Mouse (Mus musculus) intestine, embryonic 16.5 days (tissue): ENCODE data around the gene Mta1. TPM values are rescaled to one million over a fixed set of nuclear protein-coding genes. Genes with fewer than 3 reads are reported as not detected.
A peak's percentile ranks its signal among the peaks of the same experiment; 100 is the strongest.

Experiments used
- ATAC-seq: fragments of 200-750 bp; cut with Nextera tagmentation; 2 replicates; pipeline ENCODE4 v1.8.0; 2017; ENCODE audit warnings: moderate TSS enrichment, moderate library complexity
- H3K27ac ChIP-seq: fragments of 300-500 bp; sonication (generic); 2 replicates; pipeline ENCODE4 v1.5.1; 2014; ENCODE audit warnings: mild to moderate bottlenecking, low read length
- H3K27me3 ChIP-seq: fragments of 300-500 bp; sonication (generic); replicated peaks from 2 replicates; pipeline ENCODE4 v1.6.1; 2014; ENCODE audit warnings: low read length, control low read depth, mixed read lengths; ENCODE audit not compliant: control insufficient read depth, insufficient read depth
- H3K36me3 ChIP-seq: fragments of 300-500 bp; sonication (generic); 2 replicates; pipeline ENCODE4 v1.6.1; 2014; ENCODE audit warnings: low read length, control low read depth; ENCODE audit not compliant: control insufficient read depth, insufficient read depth
- H3K4me1 ChIP-seq: fragments of 300-500 bp; sonication (generic); 2 replicates; pipeline ENCODE4 v1.6.1; 2014; ENCODE audit warnings: low read length, control low read depth, mixed read lengths; ENCODE audit not compliant: control insufficient read depth, insufficient read depth
- H3K4me2 ChIP-seq: fragments of 300-500 bp; sonication (generic); 2 replicates; pipeline ENCODE4 v1.6.1; 2014; ENCODE audit warnings: low read depth, low read length, control low read depth
- H3K4me3 ChIP-seq: fragments of 300-500 bp; sonication (generic); 2 replicates; pipeline ENCODE4 v1.5.1; 2014; ENCODE audit warnings: mild to moderate bottlenecking, low read length
- H3K9ac ChIP-seq: fragments of 300-500 bp; sonication (generic); 2 replicates; pipeline ENCODE4 v1.6.1; 2014; ENCODE audit warnings: low read depth, low read length
- H3K9me3 ChIP-seq: fragments of 300-500 bp; sonication (generic); 2 replicates; pipeline ENCODE4 v1.6.1; 2016; ENCODE audit warnings: low read length, control low read depth; ENCODE audit not compliant: control insufficient read depth
- WGBS: fragments of 180-500 bp; shearing (Covaris S2); extraction: QIAGEN DNeasy Blood & Tissue Kit; methylation state at CpG from one replicate; pipeline ENCODE4 v1.1.7; 2014; 5-methylcytosine and 5-hydroxymethylcytosine counted together
- polyA plus RNA-seq: library from polyadenylated mRNA; unstranded; fragments of >200 nt; fragmentation: Nextera tagmentation; extraction: Ambion mirVana; gene quantifications from 2 replicates; pipeline ENCODE4 v1.2.1, GENCODE M21; 2015

The Mta1 gene
- 8.0 TPM in 2 replicates for polyA plus RNA-seq

DNA sequence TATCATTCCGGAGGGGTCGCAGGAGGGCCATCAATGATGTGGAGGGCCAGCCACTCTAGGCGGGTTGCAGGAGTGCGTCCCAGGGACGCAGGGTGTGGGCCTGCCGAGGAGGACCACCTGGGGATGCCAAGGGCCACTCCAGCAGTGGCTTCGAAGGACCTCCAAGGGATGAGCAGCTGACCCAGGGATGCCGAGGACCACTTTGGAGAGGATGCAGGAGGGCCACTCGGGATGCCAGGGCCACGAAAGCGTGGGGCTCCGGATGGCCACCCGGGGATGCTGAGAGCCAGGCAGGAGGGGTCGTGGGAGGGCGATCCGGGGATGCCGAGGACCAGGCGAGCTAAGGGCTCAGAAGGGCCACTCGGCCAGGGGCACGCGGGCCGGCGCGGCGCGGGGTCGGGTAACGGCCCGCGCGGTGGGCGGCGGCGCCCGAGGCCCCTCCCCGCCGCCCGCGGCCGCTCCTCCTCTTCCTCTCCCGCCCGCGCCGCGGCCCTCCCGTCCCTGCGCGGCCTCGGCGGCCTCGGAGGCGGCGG lies at the start of gene Mta1:
Gene Mta1, plus strand, starts transcription at position 530 of the 533 bp plus-strand sequence.
- H3K9me3 ChIP-seq, result no peaks in the 10 kb centered on the region
- peak; percentile 75 for ATAC-seq
- peak within 1 kb of the TSS; percentile 94 for H3K4me2 ChIP-seq
- peak within 1 kb of the TSS; percentile 98 for H3K4me3 ChIP-seq
- no peaks in the 10 kb centered on the region for H3K27me3 ChIP-seq
- peak within 1 kb of the TSS; percentile 69 for H3K27ac ChIP-seq
- H3K36me3 ChIP-seq, result no peaks in the 10 kb centered on the region
- H3K9ac ChIP-seq, result peak within 1 kb of the TSS; percentile 99
- 2% methylated on average over 18 of the region's 53 CpGs for WGBS
- H3K4me1 ChIP-seq, result peaks cover 29% of the 10 kb centered on the region

DNA sequence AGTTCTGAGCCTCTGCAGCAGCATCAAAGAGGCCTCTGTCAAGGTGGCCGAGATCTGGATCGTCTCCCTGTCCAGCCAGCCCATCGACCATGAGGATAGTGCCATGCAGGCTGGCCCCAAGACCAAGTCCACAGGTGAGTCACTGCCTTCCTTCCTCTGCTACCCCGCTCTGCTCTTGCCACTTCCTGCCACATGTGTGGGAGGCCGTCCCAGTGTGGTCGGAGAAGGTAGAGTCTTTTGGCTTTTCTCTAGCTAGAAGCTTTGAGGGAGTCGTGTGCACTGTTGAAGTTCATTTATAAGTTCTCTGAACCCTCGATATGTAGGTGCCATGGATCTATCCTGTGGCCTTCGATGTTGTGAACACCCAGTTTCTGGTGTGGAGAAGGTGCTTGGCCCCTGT lies 48.2 kb upstream of the Mta1 start:
- no peak overlapping the region for H3K9ac ChIP-seq
- H3K27ac ChIP-seq, result no peak overlapping the region
- WGBS, result 92% methylated on average over 9 of the region's 9 CpGs
- H3K9me3 ChIP-seq, result no peaks in the 10 kb centered on the region
- peaks cover 5% of the 10 kb centered on the region for H3K4me1 ChIP-seq
- no peaks in the 10 kb centered on the region for H3K27me3 ChIP-seq
- H3K4me3 ChIP-seq, result no peak overlapping the region
- no peak overlapping the region for H3K4me2 ChIP-seq
- H3K36me3 ChIP-seq, result peaks cover 11% of the 10 kb centered on the region; the same call in 1 of the 2 replicates
- no peak for ATAC-seq

DNA sequence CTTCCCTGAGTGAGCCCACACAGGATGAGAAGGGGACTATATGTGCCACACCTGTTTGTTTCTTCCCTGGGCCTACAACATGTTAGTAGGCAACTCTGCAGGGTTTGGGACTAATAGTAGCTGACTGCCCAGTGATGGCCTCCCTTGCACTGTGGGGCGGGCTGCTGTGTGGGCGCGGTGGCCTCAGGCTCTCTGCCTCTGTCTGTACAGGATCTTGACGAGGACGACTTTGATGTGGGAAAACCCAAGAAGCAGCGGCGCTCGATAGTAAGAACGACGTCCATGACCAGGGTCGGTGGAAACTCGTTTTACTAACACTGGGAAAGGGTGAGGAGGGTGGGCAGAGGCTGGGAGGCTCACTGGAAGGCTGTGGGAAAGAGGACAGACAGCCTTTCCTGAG lies 47.4 kb upstream of the Mta1 start:
- H3K4me3 ChIP-seq, result no peak overlapping the region
- peaks cover 11% of the 10 kb centered on the region; the same call in 1 of the 2 replicates for H3K36me3 ChIP-seq
- H3K27me3 ChIP-seq, result no peaks in the 10 kb centered on the region
- WGBS, result 87% methylated on average over 12 of the region's 12 CpGs
- no peak overlapping the region for H3K4me2 ChIP-seq
- no peak overlapping the region for H3K9ac ChIP-seq
- ATAC-seq, result no peak
- peaks cover 5% of the 10 kb centered on the region for H3K4me1 ChIP-seq
- H3K27ac ChIP-seq, result no peak overlapping the region
- H3K9me3 ChIP-seq, result no peaks in the 10 kb centered on the region

DNA sequence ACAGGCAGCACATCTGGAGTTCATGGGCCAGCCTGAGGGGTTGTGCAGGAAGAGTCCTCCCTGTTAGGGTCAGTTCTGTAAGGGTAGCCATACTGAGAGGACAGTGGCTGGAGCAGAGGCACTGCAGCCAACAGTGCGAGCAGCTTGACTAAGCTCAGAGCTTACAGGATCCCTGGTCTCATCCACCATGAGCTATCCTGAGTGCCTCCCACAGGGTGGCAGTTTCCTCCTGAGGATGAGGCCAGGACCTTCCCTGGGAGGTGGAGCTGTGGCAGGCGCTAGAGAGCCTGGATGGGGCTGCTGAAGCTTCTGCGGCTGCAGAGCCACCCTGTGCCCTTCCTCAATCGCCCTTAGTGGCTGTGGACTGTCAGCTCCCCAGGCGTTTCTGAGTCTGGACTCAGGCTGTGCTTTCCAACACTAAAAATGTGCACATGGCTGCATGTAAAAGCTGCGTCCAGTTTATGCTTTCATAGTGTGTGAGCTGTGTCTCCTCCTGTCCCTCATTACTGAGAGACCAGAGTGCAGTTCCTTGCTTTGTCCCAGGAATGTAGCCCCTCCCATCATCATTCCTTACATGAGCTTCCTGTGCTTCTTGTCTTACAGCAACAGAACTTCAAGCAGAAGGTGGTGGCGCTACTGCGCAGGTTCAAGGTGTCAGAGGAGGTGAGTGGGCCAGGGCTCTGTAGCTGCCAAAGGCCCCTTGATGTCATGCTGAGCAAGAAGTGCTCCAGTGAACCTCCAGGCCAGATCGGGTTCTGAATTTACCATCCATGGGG lies 46.3 kb upstream of the Mta1 start:
- Histone ChIP-seq H3K27ac (peak overlapping the region; percentile 50), H3K27me3 (no peaks in the 10 kb centered on the region), H3K4me2 (no peak overlapping the region), H3K9ac (no peak overlapping the region), H3K9me3 (no peaks in the 10 kb centered on the region), H3K4me3 (no peak overlapping the region), H3K36me3 (peaks cover 11% of the 10 kb centered on the region; the same call in 1 of the 2 replicates), H3K4me1 (peaks cover 5% of the 10 kb centered on the region)
- WGBS, result 43% methylated on average over 9 of the region's 9 CpGs
- peak; percentile 72 for ATAC-seq

DNA sequence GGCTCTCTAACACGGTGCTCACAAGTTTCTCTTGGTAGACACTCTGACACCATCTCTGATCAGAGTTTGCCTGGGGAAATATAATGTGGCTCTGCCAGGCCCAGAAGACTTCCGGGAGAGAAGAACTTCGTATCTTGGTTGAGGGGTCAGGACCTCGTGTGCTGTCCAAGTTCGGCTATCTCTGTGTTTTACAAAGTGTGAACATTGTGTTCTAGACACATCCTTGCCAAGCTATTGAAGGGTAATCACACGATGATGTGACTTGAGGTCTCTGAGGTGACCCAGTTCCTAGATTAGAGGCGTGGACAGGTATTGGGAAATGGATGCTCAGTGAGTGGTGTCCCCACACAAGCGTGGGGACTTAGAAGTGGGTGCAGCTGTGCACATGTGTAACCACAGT lies 42.0 kb upstream of the Mta1 start:
- Histone ChIP-seq H3K9ac (no peak overlapping the region), H3K4me1 (peaks cover 5% of the 10 kb centered on the region), H3K36me3 (peaks cover 29% of the 10 kb centered on the region), H3K27ac (no peak overlapping the region), H3K27me3 (no peaks in the 10 kb centered on the region), H3K4me2 (no peak overlapping the region), H3K4me3 (no peak overlapping the region), H3K9me3 (no peaks in the 10 kb centered on the region)
- ATAC-seq, result no peak
- WGBS, result 91% methylated on average over 8 of the region's 8 CpGs

DNA sequence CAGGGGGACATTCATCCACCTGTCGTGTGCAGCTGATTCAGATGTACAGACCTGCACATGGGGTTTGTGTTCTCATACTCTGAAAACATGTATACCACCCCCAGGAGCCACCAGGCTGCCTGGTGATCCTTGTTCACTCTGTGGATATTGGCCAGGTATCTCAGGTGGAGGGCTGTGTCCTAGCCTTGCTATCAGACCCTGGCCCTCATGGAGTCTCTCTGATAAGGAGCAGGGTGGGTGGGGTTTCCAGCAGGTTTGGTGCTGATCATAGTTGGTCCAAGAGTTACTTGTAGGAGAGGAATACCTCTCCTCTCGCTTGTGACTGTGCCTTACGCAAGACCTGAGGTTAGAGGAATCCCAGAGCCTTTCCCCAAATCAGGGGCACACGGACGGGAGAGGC lies 37.9 kb upstream of the Mta1 start:
- no peaks in the 10 kb centered on the region for H3K9me3 ChIP-seq
- H3K27me3 ChIP-seq, result no peaks in the 10 kb centered on the region
- peaks cover 37% of the 10 kb centered on the region for H3K36me3 ChIP-seq
- WGBS, result 93% methylated on average over 5 of the region's 5 CpGs
- no peak for ATAC-seq
- H3K4me3 ChIP-seq, result no peak overlapping the region
- no peak overlapping the region for H3K4me2 ChIP-seq
- no peaks in the 10 kb centered on the region for H3K4me1 ChIP-seq
- no peak overlapping the region for H3K27ac ChIP-seq
- no peak overlapping the region for H3K9ac ChIP-seq

DNA sequence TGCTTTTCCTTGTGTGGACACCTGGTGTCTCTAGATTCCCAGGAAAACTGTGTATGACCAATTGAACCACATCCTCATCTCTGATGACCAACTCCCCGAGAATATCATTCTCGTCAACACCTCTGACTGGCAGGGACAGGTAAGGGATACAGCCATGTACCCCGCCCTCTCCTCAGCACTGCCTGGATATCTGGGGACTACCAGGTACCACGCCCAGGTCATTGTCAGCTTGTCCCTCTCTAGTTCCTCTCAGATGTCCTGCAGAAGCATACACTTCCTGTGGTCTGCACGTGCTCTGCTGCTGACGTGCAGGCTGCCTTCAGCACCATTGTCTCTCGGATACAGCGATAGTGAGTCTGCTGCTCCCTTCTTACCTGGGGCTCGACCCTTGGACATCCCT lies 36.5 kb upstream of the Mta1 start:
- 80% methylated on average over 9 of the region's 9 CpGs for whole genome bisulfite sequencing
- Histone ChIP-seq H3K27ac (no peak overlapping the region), H3K27me3 (no peaks in the 10 kb centered on the region), H3K4me3 (no peak overlapping the region), H3K9ac (no peak overlapping the region), H3K9me3 (no peaks in the 10 kb centered on the region), H3K4me2 (no peak overlapping the region), H3K4me1 (no peaks in the 10 kb centered on the region), H3K36me3 (peaks cover 37% of the 10 kb centered on the region)
- no peak for ATAC-seq

DNA sequence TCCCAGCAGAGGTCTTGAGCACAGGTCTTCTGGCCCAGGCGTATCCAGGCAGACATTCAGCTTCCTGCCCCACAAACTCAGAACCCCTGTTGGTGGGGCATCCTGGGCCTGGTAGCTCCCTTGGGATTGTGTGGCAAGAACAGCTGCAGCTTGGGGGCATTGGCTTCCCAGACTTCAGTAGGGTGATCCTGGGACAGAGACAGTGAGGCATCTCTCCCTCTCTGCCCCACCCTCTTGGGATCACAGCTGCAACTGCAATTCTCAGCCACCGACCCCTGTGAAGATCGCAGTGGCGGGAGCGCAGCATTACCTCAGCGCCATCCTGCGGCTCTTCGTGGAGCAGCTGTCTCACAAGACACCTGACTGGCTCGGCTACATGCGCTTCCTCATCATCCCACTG lies 35.9 kb upstream of the Mta1 start:
- WGBS, result 84% methylated on average over 10 of the region's 10 CpGs
- no peak overlapping the region for H3K4me2 ChIP-seq

DNA sequence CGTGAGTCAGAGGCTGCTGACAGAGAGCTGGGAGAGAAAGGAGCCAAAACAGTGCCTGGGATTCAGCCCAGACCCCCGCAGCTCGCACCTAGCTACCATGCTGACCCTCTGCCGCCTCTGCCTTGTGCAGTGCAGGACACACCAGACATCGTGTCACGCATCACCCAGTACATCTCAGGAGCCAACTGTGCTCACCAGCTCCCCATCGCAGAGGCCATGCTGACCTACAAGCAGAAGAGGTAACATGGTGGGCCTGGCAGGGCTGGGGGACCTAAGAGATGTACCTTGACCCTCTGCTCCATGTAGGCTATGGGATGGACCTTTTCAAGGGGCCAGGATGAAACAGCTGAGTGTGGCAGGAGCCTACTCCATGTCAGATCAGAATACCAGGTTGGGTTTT lies 34.4 kb upstream of the Mta1 start:
- peaks cover 22% of the 10 kb centered on the region for H3K36me3 ChIP-seq
- 91% methylated on average over 7 of the region's 7 CpGs for WGBS
- no peak overlapping the region for H3K9ac ChIP-seq
- no peak overlapping the region for H3K27ac ChIP-seq
- H3K27me3 ChIP-seq, result no peaks in the 10 kb centered on the region
- H3K9me3 ChIP-seq, result no peaks in the 10 kb centered on the region
- no peak overlapping the region for H3K4me2 ChIP-seq
- H3K4me1 ChIP-seq, result no peaks in the 10 kb centered on the region
- H3K4me3 ChIP-seq, result no peak overlapping the region
- ATAC-seq, result no peak

More for the DNA sequence above, 35.9 kb upstream of the Mta1 start:
- no peak overlapping the region for H3K27ac ChIP-seq
- no peak for ATAC-seq
- no peaks in the 10 kb centered on the region for H3K27me3 ChIP-seq
- no peaks in the 10 kb centered on the region for H3K4me1 ChIP-seq
- no peak overlapping the region for H3K4me3 ChIP-seq
- H3K9ac ChIP-seq, result no peak overlapping the region
- peaks cover 34% of the 10 kb centered on the region for H3K36me3 ChIP-seq
- no peaks in the 10 kb centered on the region for H3K9me3 ChIP-seq
